Mouse (Mus musculus): Measurements from ENCODE around the gene Ube2o.

DNA sequence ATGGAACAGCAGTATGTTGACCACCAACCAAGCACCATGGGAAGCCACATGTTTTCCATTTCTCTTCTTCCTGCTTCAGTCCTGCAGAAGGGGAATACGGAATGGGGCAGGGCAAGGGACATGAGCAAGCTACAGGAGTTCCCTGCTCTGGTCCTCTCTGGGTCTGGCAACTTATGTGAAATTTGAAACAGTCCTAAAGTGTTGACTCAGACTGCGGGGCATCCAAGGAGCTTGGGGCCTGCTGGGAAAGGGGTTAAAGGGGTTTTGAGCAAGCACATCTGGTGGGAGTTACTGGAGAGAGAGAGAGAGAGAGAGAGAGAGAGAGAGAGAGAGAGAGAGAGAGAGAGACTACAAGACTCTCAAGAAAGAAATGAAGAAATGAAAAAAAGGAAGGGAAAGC, 72.6 kb downstream of the Ube2o start:
- TF ChIP-seq CTCF (IDR thresholded peaks at IDR 0.05; ENCODE audit: extremely low read depth, insufficient read length, insufficient replicate concordance, low read depth, low read length) = no peak
- no peak for TF ChIP-seq POLR2A (IDR thresholded peaks at IDR 0.05; ENCODE audit: low read depth, low read length)

Data from small intestine, adult 2 months (tissue).